Comparison of ENCODE assay signal across 8 mouse cellular contexts in the genomic region with DNA sequence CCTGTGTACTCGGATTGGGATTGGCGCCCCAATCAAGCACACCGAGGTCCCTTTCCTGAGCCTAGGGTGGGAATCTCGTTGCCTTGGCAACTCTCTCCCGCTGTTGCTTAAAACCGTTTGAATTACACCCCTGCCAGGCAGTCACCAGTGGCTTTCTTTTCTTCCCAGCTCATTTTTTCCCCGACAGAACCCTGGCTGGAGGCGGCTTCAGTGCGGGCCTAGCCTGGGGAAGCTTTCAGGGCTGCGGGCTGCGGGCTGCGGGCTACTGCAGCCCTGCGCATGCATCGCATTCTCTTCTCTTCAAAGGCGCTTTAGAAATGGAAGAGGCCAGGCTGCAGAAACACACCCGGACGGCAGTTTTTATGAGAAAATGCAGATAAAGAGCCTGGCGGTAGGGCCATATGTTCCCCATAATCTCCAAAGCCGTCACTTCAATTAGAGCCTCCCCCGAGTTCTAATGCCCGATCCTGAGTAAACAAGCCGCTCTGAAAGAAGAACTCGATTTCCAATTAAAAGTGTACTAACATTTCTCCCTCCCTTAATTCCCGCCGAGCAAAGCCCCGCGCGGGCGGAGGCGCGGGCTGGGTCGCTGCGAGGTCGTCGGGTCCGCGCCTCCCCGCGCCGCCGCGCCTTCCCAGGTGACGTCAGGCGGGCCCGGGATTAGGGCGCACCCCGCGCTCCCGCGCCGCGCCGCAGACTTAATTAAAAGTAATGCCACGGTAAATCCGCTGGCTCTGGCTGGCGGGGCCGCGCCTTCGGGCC.
DNase-seq lines count a peak whose midpoint lies in the region; ATAC-seq and TF ChIP-seq lines count a peak whose summit lies in the region.

No protein-coding gene starts in this region.

- H3K4me1 ChIP-seq in heart, embryonic 11.5 days (ENCODE audit: control insufficient read depth, insufficient read depth, low read length) = peaks cover 4% of the 10 kb centered on the region; the same call in 1 of the 2 replicates
- peaks cover 9% of the 10 kb centered on the region; the same call in 1 of the 2 replicates for H3K4me1 ChIP-seq in forebrain, postnatal 0 days (ENCODE audit: insufficient read depth)

- H3K27ac ChIP-seq in heart, embryonic 11.5 days (ENCODE audit: low read depth, low read length) = no peak overlapping the region
- H3K27ac ChIP-seq in forebrain, postnatal 0 days (ENCODE audit: low read depth, low read length) = peak overlapping the region; percentile 87

- H3K4me2 ChIP-seq in heart, embryonic 11.5 days = peak overlapping the region; percentile 80
- peak overlapping the region; percentile 83 for H3K4me2 ChIP-seq in forebrain, postnatal 0 days (ENCODE audit: low read depth)

- no peaks in the 10 kb centered on the region for H3K9me3 ChIP-seq in heart, embryonic 11.5 days (replicated peaks; ENCODE audit: control insufficient read depth, low read length)
- no peaks in the 10 kb centered on the region for H3K9me3 ChIP-seq in forebrain, postnatal 0 days (ENCODE audit: low read length)

- peak overlapping the region; percentile 50 for H3K4me3 ChIP-seq in heart, embryonic 11.5 days (ENCODE audit: low read depth, low read length)
- peak overlapping the region; percentile 49 for H3K4me3 ChIP-seq in forebrain, postnatal 0 days (ENCODE audit: low read depth, low read length)

- TF ChIP-seq CTCF in forebrain, postnatal 0 days (IDR thresholded peaks at IDR 0.05; ENCODE audit: low read depth) = no peak

- H3K9ac ChIP-seq in heart, embryonic 11.5 days (ENCODE audit: low read depth, low read length) = peak overlapping the region; percentile 44
- H3K9ac ChIP-seq in forebrain, postnatal 0 days = peak overlapping the region; percentile 74

- no peaks in the 10 kb centered on the region for H3K36me3 ChIP-seq in heart, embryonic 11.5 days (ENCODE audit: control insufficient read depth, insufficient read depth, low read length)
- no peaks in the 10 kb centered on the region for H3K36me3 ChIP-seq in forebrain, postnatal 0 days (ENCODE audit: insufficient read depth)

- ATAC-seq in heart, embryonic 11.5 days (replicated peaks; ENCODE audit: insufficient number of reproducible peaks, low FRiP score, low TSS enrichment) = peak; percentile 74
- ATAC-seq in forebrain, postnatal 0 days = peak; percentile 93
- ATAC-seq in megakaryocyte progenitor cell, adult 5-6 weeks (replicated peaks; ENCODE audit: poor library complexity) = peak; percentile 58

- H3K27me3 ChIP-seq in heart, embryonic 11.5 days (ENCODE audit: control insufficient read depth, insufficient read depth, low read length) = peaks cover 39% of the 10 kb centered on the region
- no peaks in the 10 kb centered on the region for H3K27me3 ChIP-seq in forebrain, postnatal 0 days (ENCODE audit: insufficient read depth, low read length)

- under 1% methylated on average over 59 of the region's 59 CpGs for WGBS in heart, embryonic 11.5 days (ENCODE audit: insufficient replicate concordance)
- WGBS in forebrain, postnatal 0 days = 2% methylated on average over 59 of the region's 59 CpGs

- DNase-seq in heart, adult 8-10 months (ENCODE audit: low spot score) = no peak
- DNase-seq in brain, adult 2 months (ENCODE audit: low read depth, low spot score) = peak; percentile 76
- peak; percentile 88 for DNase-seq in forebrain, postnatal 0 days
- DNase-seq in kidney, postnatal 14 days = peak; percentile 20
- DNase-seq in testis, postnatal 10 days (ENCODE audit: low spot score) = peak; percentile 43
- no peak for DNase-seq in ovary, postnatal 14 days (ENCODE audit: low spot score)

Comparison
In these comparisons a context has a peak if more than half of its experiments do, and no peak if none do; other contexts are left out.
1. DNase-seq: peak in brain, adult 2 months (single experiment), forebrain, postnatal 0 days (single experiment), kidney, postnatal 14 days (single experiment) and testis, postnatal 10 days (single experiment); none in heart, adult 8-10 months (single experiment) and ovary, postnatal 14 days (single experiment).
2. Peak in every context shown above with its lines, with median percentiles within 50 percentile points of each other: ATAC-seq.